8 mouse cellular contexts compared by ENCODE assay signal in genomic region chr8:121082218-121083092, GRCm38 (mm10). TPM values are rescaled to one million over a fixed set of nuclear protein-coding genes. Genes with fewer than 3 reads are reported as not detected.
DNase-seq lines count a peak whose midpoint lies in the region; ATAC-seq lines count a peak whose summit lies in the region.
"Had no signal": no experiment of that assay in that cellular context is flagged by ENCODE, and none has a peak within 500 bp of the region (broad histone marks: within the 10 kb centered on the region; RNA-seq: fewer than 3 reads in every experiment).

No protein-coding gene starts in this region.

- ATAC-seq in heart, embryonic 16.5 days (replicated peaks; ENCODE audit: extremely low read depth, insufficient read depth, low FRiP score), result no peak
- ATAC-seq in liver, embryonic 16.5 days (ENCODE audit: low read depth), result no peak
- no peak for ATAC-seq in frontal cortex, adult (ENCODE audit: low TSS enrichment)

- peaks cover 9% of the 10 kb centered on the region for H3K4me1 ChIP-seq in heart, embryonic 16.5 days (ENCODE audit: control insufficient read depth, insufficient read depth, low read length)
- no peaks in the 10 kb centered on the region; the same call in 1 of the 2 replicates for H3K4me1 ChIP-seq in liver, embryonic 16.5 days (ENCODE audit: control insufficient read depth, low read depth, low read length)

- 3% methylated on average over 54 of the region's 57 CpGs for WGBS in heart, embryonic 16.5 days
- WGBS in liver, embryonic 16.5 days (ENCODE audit: insufficient replicate concordance), result 2% methylated on average over 57 of the region's 57 CpGs

- intact Hi-C loops in left cerebral cortex, postnatal 10 days (cut with DNase I), result loop anchor here (5.0 kb wide), 1 partner anchor 35 kb away; the partner anchor contains the start of gene Foxc2

- no peak overlapping the region; the same call in 1 of the 2 replicates for H3K27ac ChIP-seq in heart, embryonic 16.5 days (ENCODE audit: low read length)
- no peak overlapping the region for H3K27ac ChIP-seq in liver, embryonic 16.5 days (ENCODE audit: low read length)

- 0 out of 2 replicates have a peak overlapping the region, but pooled peaks have one; percentile 26 for H3K9ac ChIP-seq in heart, embryonic 16.5 days (ENCODE audit: low read length)
- no peak overlapping the region for H3K9ac ChIP-seq in liver, embryonic 16.5 days (ENCODE audit: low read depth, low read length)

- H3K9me3 ChIP-seq in heart, embryonic 16.5 days (replicated peaks; ENCODE audit: control insufficient read depth, low read length), result no peaks in the 10 kb centered on the region
- no peaks in the 10 kb centered on the region for H3K9me3 ChIP-seq in liver, embryonic 16.5 days (replicated peaks; ENCODE audit: control insufficient read depth, low read length)

- peaks cover 94% of the 10 kb centered on the region for H3K27me3 ChIP-seq in heart, embryonic 16.5 days (ENCODE audit: control insufficient read depth, insufficient read depth, low read length)
- peaks cover 98% of the 10 kb centered on the region for H3K27me3 ChIP-seq in liver, embryonic 16.5 days (ENCODE audit: control insufficient read depth, insufficient read depth, low read depth, low read length)

- H3K4me3 ChIP-seq in heart, embryonic 16.5 days (ENCODE audit: low read length), result peak overlapping the region; percentile 63
- H3K4me3 ChIP-seq in liver, embryonic 16.5 days (ENCODE audit: low read depth, low read length), result peak overlapping the region; percentile 54

- DNase-seq in retina, embryonic 14.5 days (ENCODE audit: low spot score), result peak; percentile 39
- DNase-seq in retina, postnatal 1 day, result no peak
- DNase-seq in gastrocnemius, postnatal 4 days (ENCODE audit: low spot score in 2 of 2), result no peak
- no peak for DNase-seq in left cerebral cortex, postnatal 10 days (ENCODE audit: extremely low spot score in 1 of 2, low spot score in 2 of 2)

- peak overlapping the region; percentile 91 for H3K4me2 ChIP-seq in heart, embryonic 16.5 days (ENCODE audit: low read depth, low read length)
- peak overlapping the region; percentile 67 for H3K4me2 ChIP-seq in liver, embryonic 16.5 days (ENCODE audit: low read depth, low read length)

- H3K36me3 ChIP-seq in heart, embryonic 16.5 days (ENCODE audit: control insufficient read depth, insufficient read depth), result no peaks in the 10 kb centered on the region
- no peaks in the 10 kb centered on the region for H3K36me3 ChIP-seq in liver, embryonic 16.5 days (ENCODE audit: control insufficient read depth, insufficient read depth)

RNA-seq across cellular contexts. Expression of gene Foxf1, which starts 1.7 kb away (rescaled TPM):
- polyA plus RNA-seq in heart, embryonic 16.5 days (2015; fragmentation: Nextera tagmentation; extraction: Ambion mirVana), result 1.9 and 8.9 TPM in 2 replicates
- polyA plus RNA-seq in liver, embryonic 16.5 days (2015; fragmentation: Nextera tagmentation; extraction: Ambion mirVana), result 2.6 and 2.7 TPM in 2 replicates
- total RNA-seq in gastrocnemius, postnatal 4 days (2021), result under 1 TPM; 0.25 to 0.39 TPM
- 1 to 10 TPM; 1.4 to 1.5 TPM for total RNA-seq in left cerebral cortex, postnatal 10 days (2021)
- total RNA-seq: neutrophil, adult 5-6 weeks had no signal

RNA-seq across cellular contexts. Expression of gene Mthfsd, which starts 25.7 kb away (rescaled TPM):
- 32.1 and 32.3 TPM in 2 replicates for polyA plus RNA-seq in heart, embryonic 16.5 days (2015; fragmentation: Nextera tagmentation; extraction: Ambion mirVana)
- polyA plus RNA-seq in liver, embryonic 16.5 days (2015; fragmentation: Nextera tagmentation; extraction: Ambion mirVana), result 15.6 and 17.0 TPM in 2 replicates
- 10 to 100 TPM; 18.2 to 19.6 TPM for total RNA-seq in gastrocnemius, postnatal 4 days (2021)
- 10 to 100 TPM; 26.5 to 30.1 TPM for total RNA-seq in left cerebral cortex, postnatal 10 days (2021)

RNA-seq across cellular contexts. Expression of gene Foxc2, which starts 33.5 kb away (rescaled TPM):
- 3.5 and 4.4 TPM in 2 replicates for polyA plus RNA-seq in heart, embryonic 16.5 days (2015; fragmentation: Nextera tagmentation; extraction: Ambion mirVana)
- polyA plus RNA-seq in liver, embryonic 16.5 days (2015; fragmentation: Nextera tagmentation; extraction: Ambion mirVana), result 0.04 and 0.08 TPM in 2 replicates
- total RNA-seq in gastrocnemius, postnatal 4 days (2021), result 1 to 10 TPM; 1.3 TPM
- total RNA-seq in left cerebral cortex, postnatal 10 days (2021), result 1 to 10 TPM; 2.8 to 3.1 TPM
- total RNA-seq: neutrophil, adult 5-6 weeks had no signal

RNA-seq across cellular contexts. Expression of gene Foxl1, which starts 45.3 kb away (rescaled TPM):
- 0.49 and 0.62 TPM in 2 replicates for polyA plus RNA-seq in heart, embryonic 16.5 days (2015; fragmentation: Nextera tagmentation; extraction: Ambion mirVana)
- 0.07 TPM in 1 of 2 replicates, not detected in the other for polyA plus RNA-seq in liver, embryonic 16.5 days (2015; fragmentation: Nextera tagmentation; extraction: Ambion mirVana)
- under 1 TPM; 0.13 to 0.39 TPM for total RNA-seq in gastrocnemius, postnatal 4 days (2021)
- total RNA-seq in left cerebral cortex, postnatal 10 days (2021), result under 1 TPM in 1 of 2 experiments, not detected in 1; 0.36 TPM
- total RNA-seq: neutrophil, adult 5-6 weeks had no signal
